ENCODE assay signal across 27 mouse cellular contexts in the genomic region with DNA sequence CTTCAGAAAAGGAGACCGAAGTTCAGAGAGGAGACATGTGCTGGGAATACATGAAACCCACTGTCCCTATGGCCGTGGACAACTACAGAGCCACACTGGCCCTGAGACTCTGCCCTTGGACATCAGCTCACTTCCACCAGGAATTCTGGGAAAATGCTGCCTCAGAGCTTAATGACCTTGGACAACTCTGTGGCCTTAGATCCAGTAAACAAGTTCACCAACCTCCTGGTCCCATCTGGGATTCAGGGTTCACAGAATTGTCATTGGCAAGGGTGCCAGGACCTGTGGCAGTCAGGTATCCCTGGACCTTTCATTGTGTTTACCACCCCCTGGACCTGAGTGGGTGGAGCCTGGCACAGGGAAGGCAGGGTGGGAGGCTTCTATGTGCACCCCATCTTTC. TPM values are rescaled to one million over a fixed set of nuclear protein-coding genes. Genes with fewer than 3 reads are reported as not detected.
DNase-seq lines count a peak whose midpoint lies in the region; ATAC-seq and TF ChIP-seq lines count a peak whose summit lies in the region.
"Had no signal": no experiment of that assay in that cellular context is flagged by ENCODE, and none has a peak within 500 bp of the region (broad histone marks: within the 10 kb centered on the region; RNA-seq: fewer than 3 reads in every experiment).

No protein-coding gene starts in this region.

- no peaks in the 10 kb centered on the region for H3K9me3 ChIP-seq in liver, embryonic 12.5 days (replicated peaks)
- H3K9me3 ChIP-seq in limb, embryonic 10.5 days (replicated peaks): no peaks in the 10 kb centered on the region
- H3K9me3 ChIP-seq: embryonic facial prominence, embryonic 10.5 days; embryonic facial prominence, embryonic 13.5 days; forebrain, embryonic 12.5 days; forebrain, embryonic 15.5 days; hindbrain, embryonic 12.5 days; hindbrain, embryonic 15.5 days had no signal

- no peak overlapping the region for H3K4me2 ChIP-seq in liver, embryonic 12.5 days
- H3K4me2 ChIP-seq: embryonic facial prominence, embryonic 13.5 days; forebrain, embryonic 12.5 days; forebrain, embryonic 15.5 days; heart, embryonic 11.5 days; hindbrain, embryonic 12.5 days; hindbrain, embryonic 15.5 days had no signal

- H3K79me2 ChIP-seq in liver, adult 2 months (ENCODE audit: control insufficient read depth, insufficient read depth, low read length): no peaks in the 10 kb centered on the region

- H3K27me3 ChIP-seq in kidney, adult 2 months (replicated peaks; ENCODE audit: control insufficient read depth, insufficient read depth, low read length): no peaks in the 10 kb centered on the region
- no peaks in the 10 kb centered on the region for H3K27me3 ChIP-seq in liver, adult 2 months (ENCODE audit: control insufficient read depth, insufficient read depth, low read length)
- no peaks in the 10 kb centered on the region for H3K27me3 ChIP-seq in liver, embryonic 12.5 days (replicated peaks)
- H3K27me3 ChIP-seq in limb, embryonic 10.5 days (ENCODE audit: low read depth, poor library complexity, severe bottlenecking): no peaks in the 10 kb centered on the region
- H3K27me3 ChIP-seq: embryonic facial prominence, embryonic 13.5 days; forebrain, embryonic 12.5 days; forebrain, embryonic 15.5 days; hindbrain, embryonic 12.5 days; hindbrain, embryonic 15.5 days had no signal

- WGBS in kidney, adult 2 months: 57% methylated on average over 2 of the region's 2 CpGs
- 15% methylated on average over 2 of the region's 2 CpGs for WGBS in liver, adult 2 months
- WGBS in liver, embryonic 12.5 days (ENCODE audit: insufficient replicate concordance): 54% methylated on average over 2 of the region's 2 CpGs
- WGBS in limb, embryonic 10.5 days: 85% methylated on average over 2 of the region's 2 CpGs

- DNase-seq in adrenal gland, postnatal 36 days: peak; percentile 28 to 31
- DNase-seq in adrenal gland, postnatal 25 days: no peak
- DNase-seq in kidney, adult 2 months: peak; percentile 57
- DNase-seq in kidney, postnatal 10 days: no peak
- peak; percentile 99 for DNase-seq in liver, adult 2 months (ENCODE audit: extremely low read depth, low read depth, low spot score)
- DNase-seq in limb, embryonic 10.5 days (ENCODE audit: low spot score): no peak
- DNase-seq in adipocyte (ENCODE audit: low spot score): no peak
- DNase-seq: cerebellum, adult 11-12 months; cerebellum, adult 8-10 months; cerebellum, postnatal 10 days; cerebellum, postnatal 36 days; embryo, embryonic 11 days; gastrocnemius, postnatal 25 days; heart, adult 18-20 months had no signal

- no peak for TF ChIP-seq POLR2A in kidney, adult 2 months (IDR thresholded peaks at IDR 0.05; ENCODE audit: low read depth, low read length)
- no peak for TF ChIP-seq POLR2A in liver, adult 2 months (IDR thresholded peaks at IDR 0.05; ENCODE audit: extremely low read depth, insufficient read depth, low read length)

- no peak for TF ChIP-seq CTCF in kidney, adult 2 months (conservative IDR thresholded peaks at IDR 0.05; ENCODE audit: insufficient read depth, insufficient read length, low read depth, low read length)
- TF ChIP-seq CTCF in liver, adult 2 months (IDR thresholded peaks at IDR 0.05; ENCODE audit: low read depth, low read length): no peak

- peaks cover 6% of the 10 kb centered on the region; the same call in 1 of the 2 replicates for H3K4me1 ChIP-seq in kidney, adult 2 months (ENCODE audit: control insufficient read depth, insufficient read depth, low read length)
- H3K4me1 ChIP-seq in liver, adult 2 months (ENCODE audit: control insufficient read depth, insufficient read depth, low read length): peaks cover 50% of the 10 kb centered on the region
- no peaks in the 10 kb centered on the region for H3K4me1 ChIP-seq in liver, embryonic 12.5 days
- peaks cover 49% of the 10 kb centered on the region for H3K4me1 ChIP-seq in limb, embryonic 10.5 days
- H3K4me1 ChIP-seq: forebrain, embryonic 12.5 days; hindbrain, embryonic 15.5 days had no signal

- H3K4me3 ChIP-seq in kidney, adult 2 months (ENCODE audit: insufficient read depth, low read depth, low read length): no peak overlapping the region
- H3K4me3 ChIP-seq in liver, adult 2 months (ENCODE audit: insufficient read depth, low read depth, low read length): no peak overlapping the region
- H3K4me3 ChIP-seq in liver, embryonic 12.5 days: no peak overlapping the region
- H3K4me3 ChIP-seq in limb, embryonic 10.5 days: no peak overlapping the region
- H3K4me3 ChIP-seq: embryonic facial prominence, embryonic 10.5 days; embryonic facial prominence, embryonic 13.5 days; erythroblast, embryonic 14.5 days; forebrain, embryonic 12.5 days; forebrain, embryonic 15.5 days; hindbrain, embryonic 12.5 days; hindbrain, embryonic 15.5 days had no signal

- no peak overlapping the region for H3K27ac ChIP-seq in kidney, adult 2 months (ENCODE audit: insufficient read depth, low read depth, low read length)
- peak overlapping the region; percentile 79 for H3K27ac ChIP-seq in liver, adult 2 months (replicated peaks; ENCODE audit: insufficient read depth, low read depth, low read length)
- no peak overlapping the region for H3K27ac ChIP-seq in liver, embryonic 12.5 days
- H3K27ac ChIP-seq in limb, embryonic 10.5 days: 0 out of 2 replicates have a peak overlapping the region, but pooled peaks have one; percentile 56
- H3K27ac ChIP-seq: embryonic facial prominence, embryonic 10.5 days; embryonic facial prominence, embryonic 13.5 days; forebrain, embryonic 12.5 days; forebrain, embryonic 15.5 days; hindbrain, embryonic 12.5 days; hindbrain, embryonic 15.5 days had no signal

- ATAC-seq in liver, embryonic 12.5 days: no peak
- ATAC-seq: CD4-positive, CD25-positive, alpha-beta regulatory T cell, adult 4 months; forebrain, embryonic 15.5 days had no signal

- 0 out of 2 replicates have a peak overlapping the region, but pooled peaks have one; percentile 18 for H3K9ac ChIP-seq in liver, adult 2 months (ENCODE audit: low read depth, low read length)
- H3K9ac ChIP-seq in liver, embryonic 12.5 days: no peak overlapping the region
- H3K9ac ChIP-seq: embryonic facial prominence, embryonic 13.5 days; forebrain, embryonic 12.5 days; forebrain, embryonic 15.5 days; hindbrain, embryonic 12.5 days; hindbrain, embryonic 15.5 days had no signal

- no peaks in the 10 kb centered on the region for H3K36me3 ChIP-seq in kidney, adult 2 months (ENCODE audit: control insufficient read depth, insufficient read depth, low read length)
- H3K36me3 ChIP-seq in liver, adult 2 months (ENCODE audit: control insufficient read depth, insufficient read depth, low read length): peaks cover 26% of the 10 kb centered on the region
- peaks cover 12% of the 10 kb centered on the region; the same call in 1 of the 2 replicates for H3K36me3 ChIP-seq in liver, embryonic 12.5 days
- H3K36me3 ChIP-seq in limb, embryonic 10.5 days: no peaks in the 10 kb centered on the region
- H3K36me3 ChIP-seq: embryonic facial prominence, embryonic 10.5 days; embryonic facial prominence, embryonic 13.5 days; forebrain, embryonic 12.5 days; forebrain, embryonic 15.5 days; hindbrain, embryonic 12.5 days; hindbrain, embryonic 15.5 days had no signal

RNA-seq across cellular contexts. Expression of a gene that starts 32.6 kb away (rescaled TPM):
- 1 to 10 TPM; 7.8 to 9.2 TPM for total RNA-seq in adrenal gland, postnatal 36 days (2021)
- total RNA-seq in adrenal gland, postnatal 25 days (2021): 8.3 and 17.7 TPM in 2 replicates
- 232 and 278 TPM in 2 replicates for polyA plus RNA-seq in kidney, adult 2 months (2012; rRNA removed)
- 382 and 424 TPM in 2 replicates for total RNA-seq in liver, adult 2 months (2014; rRNA removed)
- 768 and 871 TPM in 2 replicates for polyA plus RNA-seq in liver, adult 2 months (2012; rRNA removed)
- 37.6 and 41.5 TPM in 2 replicates for polyA plus RNA-seq in liver, embryonic 12.5 days (2016; fragmentation: Nextera tagmentation; extraction: Ambion mirVana)
- polyA plus RNA-seq in limb, embryonic 10.5 days (2016; fragmentation: Nextera tagmentation; extraction: Ambion mirVana): 2.5 and 3.1 TPM in 2 replicates
- total RNA-seq: hematopoietic stem cell, adult 5-6 weeks had no signal

RNA-seq across cellular contexts. Expression of a gene that starts 50.5 kb away (rescaled TPM):
- total RNA-seq in adrenal gland, postnatal 36 days (2021): 100 to 1,000 TPM; 276 to 331 TPM
- 324 and 373 TPM in 2 replicates for total RNA-seq in adrenal gland, postnatal 25 days (2021)
- polyA plus RNA-seq in kidney, adult 2 months (2012; rRNA removed): 3.1 and 10.1 TPM in 2 replicates
- total RNA-seq in liver, adult 2 months (2014; rRNA removed): under 0.01 and 0.20 TPM in 2 replicates
- polyA plus RNA-seq in liver, adult 2 months (2012; rRNA removed): not detected in 2 replicates
- 0.05 and 0.12 TPM in 2 replicates for polyA plus RNA-seq in liver, embryonic 12.5 days (2016; fragmentation: Nextera tagmentation; extraction: Ambion mirVana)
- polyA plus RNA-seq in limb, embryonic 10.5 days (2016; fragmentation: Nextera tagmentation; extraction: Ambion mirVana): not detected in 2 replicates
- total RNA-seq: gastrocnemius, adult 8-10 months; gastrocnemius, postnatal 25 days; hematopoietic stem cell, adult 5-6 weeks; MEL had no signal
- polyA plus RNA-seq: CD4-positive, CD25-positive, alpha-beta regulatory T cell, adult 4 months; erythroblast, embryonic 14.5 days; forebrain, embryonic 12.5 days; forebrain, embryonic 15.5 days had no signal

Comparison
In these comparisons a context has a peak if more than half of its experiments do, and no peak if none do; other contexts are left out.
1. DNase-seq: peak in adrenal gland, postnatal 36 days (2 of 2), kidney, adult 2 months (single experiment) and liver, adult 2 months (single experiment); none in adrenal gland, postnatal 25 days (single experiment), kidney, postnatal 10 days (single experiment), limb, embryonic 10.5 days (single experiment) and adipocyte (single experiment).
2. H3K27ac ChIP-seq: peak in liver, adult 2 months (single experiment) and limb, embryonic 10.5 days (single experiment); none in kidney, adult 2 months (single experiment) and liver, embryonic 12.5 days (single experiment).